Mouse (Mus musculus) stomach, embryonic 14.5 days (tissue): ENCODE results near the gene Sp2. TPM values are rescaled to one million over a fixed set of nuclear protein-coding genes. Genes with fewer than 3 reads are reported as not detected.
A peak's percentile ranks its signal among the peaks of the same experiment; 100 is the strongest.

Source experiments
- ATAC-seq: fragments of 200-750 bp; cut with Nextera tagmentation; 2 replicates; pipeline ENCODE4 v1.8.0; 2017; ENCODE audit warnings: low read depth, moderate TSS enrichment; ENCODE audit not compliant: insufficient number of reproducible peaks, insufficient read depth, low FRiP score
- H3K27ac ChIP-seq: fragments of 300-500 bp; sonication (generic); 2 replicates; pipeline ENCODE4 v1.5.1; 2014; ENCODE audit warnings: mild to moderate bottlenecking, low read length, moderate library complexity, mixed read lengths
- H3K27me3 ChIP-seq: fragments of 300-500 bp; sonication (generic); 2 replicates; pipeline ENCODE4 v1.6.1; 2014; ENCODE audit warnings: low read length, control low read depth, mixed read lengths; ENCODE audit not compliant: control insufficient read depth, insufficient read depth
- H3K36me3 ChIP-seq: fragments of 300-500 bp; sonication (generic); 2 replicates; pipeline ENCODE4 v1.6.1; 2014; ENCODE audit warnings: mild to moderate bottlenecking, control low read depth, low read length, moderate library complexity, mixed read lengths; ENCODE audit not compliant: control insufficient read depth, insufficient read depth
- H3K4me1 ChIP-seq: fragments of 300-500 bp; sonication (generic); 2 replicates; pipeline ENCODE4 v1.6.1; 2014; ENCODE audit warnings: low read length, control low read depth, mixed read lengths; ENCODE audit not compliant: control insufficient read depth, insufficient read depth
- H3K4me2 ChIP-seq: fragments of 300-500 bp; sonication (generic); replicated peaks from 2 replicates; pipeline ENCODE4 v1.6.1; 2014; ENCODE audit warnings: low read depth, low read length, control low read depth
- H3K4me3 ChIP-seq: fragments of 300-500 bp; sonication (generic); 2 replicates; pipeline ENCODE4 v1.5.1; 2014; ENCODE audit warnings: low read depth, low read length, control low read depth
- H3K9ac ChIP-seq: fragments of 300-500 bp; sonication (generic); replicated peaks from 2 replicates; pipeline ENCODE4 v1.6.1; 2014; ENCODE audit warnings: low read depth, mild to moderate bottlenecking, control low read depth, low read length, moderate library complexity, mixed read lengths
- H3K9me3 ChIP-seq: fragments of 300-500 bp; sonication (generic); 2 replicates; pipeline ENCODE4 v1.6.1; 2016; ENCODE audit warnings: low read depth, low read length, control low read depth; ENCODE audit not compliant: control insufficient read depth
- WGBS: fragments of 180-500 bp; shearing (Covaris S2); extraction: QIAGEN DNeasy Blood & Tissue Kit; methylation state at CpG from one replicate; pipeline ENCODE4 v1.1.7; 2014; 5-methylcytosine and 5-hydroxymethylcytosine counted together
- polyA plus RNA-seq: library from polyadenylated mRNA; unstranded; fragments of >200 nt; fragmentation: Nextera tagmentation; extraction: Ambion mirVana; gene quantifications from 2 replicates; pipeline ENCODE4 v1.2.1, GENCODE M21; 2014

Gene Sp2
- polyA plus RNA-seq, 1 experiment from 2014 or later, result 19.1 TPM

GRCm38 (mm10) chr11:97021121-97021765 is 38.5 kb upstream of the Sp2 start:
- Histone ChIP-seq H3K4me1 (peaks cover 25% of the 10 kb centered on the region), H3K36me3 (no peaks in the 10 kb centered on the region), H3K27ac (no peak overlapping the region), H3K27me3 (peaks cover 52% of the 10 kb centered on the region), H3K4me2 (peak overlapping the region; percentile 87), H3K9ac (no peak overlapping the region), H3K4me3 (peak overlapping the region; percentile 46), H3K9me3 (no peaks in the 10 kb centered on the region)
- ATAC-seq, result no peak
- WGBS, result 3% methylated on average over 27 of the region's 27 CpGs

GRCm38 (mm10) chr11:97019345-97019708 is 36.6 kb upstream of the Sp2 start:
- no peaks in the 10 kb centered on the region for H3K36me3 ChIP-seq
- no peak for ATAC-seq
- H3K9me3 ChIP-seq, result no peaks in the 10 kb centered on the region
- H3K4me1 ChIP-seq, result peaks cover 17% of the 10 kb centered on the region; the same call in 1 of the 2 replicates
- H3K9ac ChIP-seq, result no peak overlapping the region
- H3K4me3 ChIP-seq, result peak overlapping the region; percentile 36
- peak overlapping the region; percentile 57 for H3K4me2 ChIP-seq
- no peak overlapping the region for H3K27ac ChIP-seq
- peaks cover 58% of the 10 kb centered on the region for H3K27me3 ChIP-seq
- 12% methylated on average over 13 of the region's 13 CpGs for WGBS

- 2% methylated on average over 67 of the region's 68 CpGs for WGBS
These were observed 36.0 kb upstream of the Sp2 start for GRCm38 (mm10) chr11:97018583-97019344.

GRCm38 (mm10) chr11:97017696-97018582 is 35.2 kb upstream of the Sp2 start:
- Histone ChIP-seq H3K4me3 (peak overlapping the region; percentile 36), H3K9ac (no peak overlapping the region; the same call in 1 of the 2 replicates)

More at GRCm38 (mm10) chr11:97018583-97019344, 36.0 kb upstream of the Sp2 start:
- peak; percentile 35 for ATAC-seq
- no peaks in the 10 kb centered on the region for H3K36me3 ChIP-seq
- H3K4me1 ChIP-seq, result peaks cover 17% of the 10 kb centered on the region; the same call in 1 of the 2 replicates
- H3K27me3 ChIP-seq, result peaks cover 58% of the 10 kb centered on the region
- no peaks in the 10 kb centered on the region for H3K9me3 ChIP-seq
- no peak overlapping the region for H3K27ac ChIP-seq
- H3K4me3 ChIP-seq, result peak overlapping the region; percentile 36
- peak overlapping the region; percentile 57 for H3K4me2 ChIP-seq
- H3K9ac ChIP-seq, result no peak overlapping the region

GRCm38 (mm10) chr11:97013121-97013670 is 30.4 kb upstream of the Sp2 start, which contains the start of gene Sp6:
Gene Sp6, plus strand, starts transcription at chr11:97013394.
- H3K9me3 ChIP-seq, result no peaks in the 10 kb centered on the region
- H3K36me3 ChIP-seq, result no peaks in the 10 kb centered on the region
- H3K9ac ChIP-seq, result no peak within 1 kb of the TSS
- ATAC-seq, result no peak
- WGBS, result 23% methylated on average over 7 of the region's 8 CpGs
- peaks cover 17% of the 10 kb centered on the region for H3K27me3 ChIP-seq
- H3K4me1 ChIP-seq, result no peaks in the 10 kb centered on the region
- H3K4me3 ChIP-seq, result no peak within 1 kb of the TSS
- no peak within 1 kb of the TSS for H3K27ac ChIP-seq
- no peak within 1 kb of the TSS for H3K4me2 ChIP-seq

More at GRCm38 (mm10) chr11:97017696-97018582, 35.2 kb upstream of the Sp2 start:
- WGBS, result under 1% methylated on average over 36 of the region's 36 CpGs
- Histone ChIP-seq H3K4me2 (peak overlapping the region; percentile 57), H3K4me1 (peaks cover 17% of the 10 kb centered on the region; the same call in 1 of the 2 replicates), H3K9me3 (no peaks in the 10 kb centered on the region), H3K36me3 (no peaks in the 10 kb centered on the region), H3K27ac (no peak overlapping the region), H3K27me3 (peaks cover 53% of the 10 kb centered on the region)
- no peak for ATAC-seq

GRCm38 (mm10) chr11:97009198-97009790 is 26.5 kb upstream of the Sp2 start:
- Histone ChIP-seq H3K4me2 (no peak overlapping the region), H3K4me1 (no peaks in the 10 kb centered on the region), H3K27ac (no peak overlapping the region), H3K9ac (no peak overlapping the region), H3K4me3 (no peak overlapping the region), H3K9me3 (no peaks in the 10 kb centered on the region), H3K27me3 (no peaks in the 10 kb centered on the region), H3K36me3 (no peaks in the 10 kb centered on the region)
- no peak for ATAC-seq
- 49% methylated on average over 8 of the region's 8 CpGs for whole genome bisulfite sequencing

- Histone ChIP-seq H3K4me2 (no peak overlapping the region), H3K9ac (no peak overlapping the region), H3K4me3 (no peak overlapping the region), H3K27ac (no peak overlapping the region), H3K27me3 (no peaks in the 10 kb centered on the region), H3K36me3 (no peaks in the 10 kb centered on the region), H3K9me3 (no peaks in the 10 kb centered on the region), H3K4me1 (no peaks in the 10 kb centered on the region)
- no peak for ATAC-seq
- WGBS, result 55% methylated on average over 9 of the region's 9 CpGs
These were observed 24.5 kb upstream of the Sp2 start for GRCm38 (mm10) chr11:97007093-97007794.
